Mouse (Mus musculus) megakaryocyte-erythroid progenitor cell, adult 5-6 weeks (primary cell): ENCODE measurements around the gene Unc80. TPM values are rescaled to one million over a fixed set of nuclear protein-coding genes. Genes with fewer than 3 reads are reported as not detected.

Source experiments
- ATAC-seq: replicated peaks from 2 replicates; pipeline ENCODE4 v1.8.0; 2016; ENCODE audit warnings: mild to moderate bottlenecking, inconsistent platforms; ENCODE audit not compliant: severe bottlenecking, poor library complexity, low FRiP score, low TSS enrichment
- total RNA-seq, 2 experiments: library from RNA; stranded (forward) in 1 of 2; stranded (reverse) in 1 of 2; fragments of 200-1000, 215-1000 nt in 1 of 2; fragments of >200 nt in 1 of 2; fragmentation: Nextera tagmentation in 1 of 2; gene quantifications; 2 replicates each; pipeline ENCODE4 v1.2.3; 2014 to 2017

Unc80 gene
- not detected in 2 replicates for total RNA-seq (2014; fragmentation: Nextera tagmentation)
- not detected in 2 replicates for total RNA-seq (2017)

- no peak for ATAC-seq
These were observed at the start of gene Unc80 for GRCm38 (mm10) chr1:66467821-66468703. Gene Unc80 (plus strand): TSS chr1:66468367.

DNA sequence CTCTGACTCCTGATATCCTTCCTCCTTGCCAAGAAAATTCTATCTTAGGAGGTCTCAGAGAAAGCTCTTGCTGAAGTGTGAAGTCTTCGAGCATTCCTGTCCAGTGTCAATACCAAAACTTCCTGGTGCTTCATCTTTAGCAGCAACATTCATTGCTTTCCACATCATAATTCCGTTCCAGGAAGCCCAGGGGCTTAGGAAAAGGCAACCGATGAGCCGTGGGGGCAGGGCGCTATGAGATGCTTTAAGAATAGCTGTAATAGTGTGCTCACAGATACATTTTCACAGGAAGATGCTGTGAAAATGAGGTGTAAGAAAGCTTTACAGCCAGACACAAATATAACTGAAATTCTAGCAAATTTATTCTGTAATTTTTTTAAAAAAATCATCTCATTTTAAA, 42.1 kb upstream of the Unc80 start:
- no peak for ATAC-seq

GRCm38 (mm10) chr1:66430962-66431361, 37.2 kb upstream of the Unc80 start:
- ATAC-seq = no peak

- no peak for ATAC-seq
These were observed 36.7 kb upstream of the Unc80 start for GRCm38 (mm10) chr1:66431472-66431871.

- no peak for ATAC-seq
These were observed 30.1 kb upstream of the Unc80 start for GRCm38 (mm10) chr1:66438069-66438468.

DNA sequence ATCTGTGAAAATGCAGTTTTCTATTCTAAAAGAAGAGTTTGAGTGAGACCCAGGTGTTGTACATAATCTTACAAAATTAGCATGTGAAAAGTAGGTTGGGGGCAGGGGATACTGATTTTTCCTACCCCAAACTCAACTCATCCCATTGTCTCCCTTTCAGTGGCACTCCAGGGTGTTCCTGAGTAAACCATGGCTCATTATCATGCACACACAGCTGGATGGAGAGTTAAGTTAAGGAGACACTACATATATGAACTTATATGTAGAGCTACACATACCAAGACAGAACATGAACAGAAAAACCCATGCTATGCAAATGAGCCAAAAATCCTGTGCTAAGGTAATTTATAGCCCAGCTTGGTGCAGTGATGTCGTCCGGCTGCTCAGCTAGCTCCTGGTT, 25.2 kb upstream of the Unc80 start:
- ATAC-seq = no peak

GRCm38 (mm10) chr1:66449471-66449870, 18.7 kb upstream of the Unc80 start:
- no peak for ATAC-seq

DNA sequence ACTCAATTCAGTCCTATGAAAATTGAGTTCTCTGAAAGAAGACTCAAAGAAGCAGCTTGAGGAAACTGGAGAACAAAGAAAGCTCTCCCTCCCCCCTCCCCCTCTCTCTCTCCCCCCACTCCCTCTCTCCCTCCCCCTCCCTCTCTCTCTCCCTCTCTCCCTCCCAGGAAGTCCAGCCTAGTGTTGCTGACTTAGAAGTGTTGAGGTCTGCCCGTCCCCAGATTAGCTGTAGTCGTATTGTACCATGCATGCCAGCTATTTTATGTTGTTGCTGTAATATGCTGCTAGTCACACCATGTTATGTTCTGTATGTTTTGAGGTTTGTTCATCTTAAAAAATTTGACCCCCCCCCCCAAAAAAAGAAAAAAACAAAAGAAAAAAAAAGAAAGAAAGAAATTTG, 11.6 kb upstream of the Unc80 start:
- no peak for ATAC-seq

DNA sequence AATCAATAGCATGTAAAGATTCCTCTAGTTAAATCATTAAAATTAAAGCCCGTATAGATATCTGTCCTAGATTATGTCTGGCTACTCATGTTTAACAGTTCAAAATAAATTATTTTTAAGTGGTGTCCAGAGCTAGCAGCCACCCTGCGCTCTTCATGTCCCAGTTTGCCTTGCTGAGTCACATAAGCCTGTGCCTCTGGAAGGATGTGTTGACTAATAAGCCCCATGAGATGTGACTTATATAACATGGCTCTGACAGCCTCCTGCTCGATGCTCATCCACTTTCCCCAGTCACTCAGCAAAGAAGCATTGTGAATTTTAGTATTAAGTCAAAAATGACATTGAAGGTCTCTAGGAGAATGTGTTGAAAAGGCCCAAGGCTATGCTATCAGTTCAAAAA, 10.4 kb upstream of the Unc80 start:
- no peak for ATAC-seq

- no peak for ATAC-seq
These were observed 8.8 kb upstream of the Unc80 start for GRCm38 (mm10) chr1:66459394-66459793.

DNA sequence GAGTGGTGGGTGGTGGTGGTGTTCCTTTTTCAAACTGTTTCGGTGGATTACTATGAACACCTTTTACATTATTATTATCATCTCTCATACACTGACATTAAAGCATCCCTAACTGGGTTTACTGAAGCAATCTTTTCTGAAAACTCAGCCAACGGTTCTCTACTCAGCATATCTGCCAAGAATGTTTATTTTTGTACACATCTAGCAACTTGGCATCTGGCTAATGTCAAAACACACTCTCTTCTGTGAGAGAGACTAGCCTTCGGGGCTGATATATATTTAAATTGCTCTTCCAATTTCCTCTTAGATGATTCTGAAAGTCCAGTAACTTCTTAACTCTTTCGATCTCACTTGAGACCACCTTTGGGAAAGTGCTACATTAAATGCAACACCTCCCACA, 7.3 kb upstream of the Unc80 start:
- ATAC-seq = no peak

GRCm38 (mm10) chr1:66468704-66469020, 495 bp downstream of the Unc80 start:
- ATAC-seq = no peak

GRCm38 (mm10) chr1:66482751-66483150, 14.6 kb downstream of the Unc80 start:
- no peak for ATAC-seq

GRCm38 (mm10) chr1:66493064-66493463, 24.9 kb downstream of the Unc80 start:
- no peak for ATAC-seq

DNA sequence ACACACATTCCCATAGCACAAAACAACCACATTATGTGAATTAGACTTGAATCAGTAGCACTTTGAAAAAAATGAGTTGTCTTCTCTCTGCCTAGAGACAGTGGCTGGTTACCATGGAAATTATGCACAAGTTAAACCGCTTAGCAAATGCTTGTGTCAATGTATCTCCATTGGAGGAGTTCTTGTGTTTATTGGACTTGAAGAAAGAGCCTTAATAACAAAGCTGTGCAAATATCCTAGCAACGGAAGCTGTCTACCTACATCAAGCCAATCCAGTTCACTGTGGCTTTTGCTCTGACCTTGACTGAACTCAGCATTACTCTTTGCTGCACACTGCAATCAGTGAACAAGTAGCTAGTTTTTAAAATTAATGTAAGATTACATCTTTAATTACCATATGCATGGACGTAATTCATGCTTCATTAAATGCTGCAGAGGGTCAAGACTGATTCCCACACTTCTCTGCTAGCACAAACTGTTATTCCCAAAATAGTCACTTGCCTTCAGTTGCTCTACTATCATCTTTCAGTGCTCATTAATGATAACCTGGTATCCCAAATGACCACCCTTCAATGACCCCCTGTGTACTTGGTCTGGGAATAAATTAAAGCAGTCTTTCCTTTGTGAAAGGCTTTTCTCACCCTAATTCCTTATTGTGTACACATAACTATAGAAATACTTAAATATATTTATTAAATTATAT, 27.3 kb downstream of the Unc80 start:
- ATAC-seq = no peak

GRCm38 (mm10) chr1:66550812-66551211, 82.6 kb downstream of the Unc80 start:
- no peak for ATAC-seq

- no peak for ATAC-seq
These were observed 84.3 kb downstream of the Unc80 start for GRCm38 (mm10) chr1:66552396-66552966.

- no peak for ATAC-seq
These were observed 93.6 kb downstream of the Unc80 start for GRCm38 (mm10) chr1:66561636-66562270.

GRCm38 (mm10) chr1:66562332-66562731, 94.2 kb downstream of the Unc80 start:
- no peak for ATAC-seq

- ATAC-seq = no peak
These were observed 101.6 kb downstream of the Unc80 start for GRCm38 (mm10) chr1:66569736-66570135.
